Mouse (Mus musculus): ENCODE measurements around the gene Pth2. TPM values are rescaled to one million over a fixed set of nuclear protein-coding genes. Genes with fewer than 3 reads are reported as not detected.

Gene Pth2
- polyA plus RNA-seq, 1 experiment = 21.9 TPM

DNA sequence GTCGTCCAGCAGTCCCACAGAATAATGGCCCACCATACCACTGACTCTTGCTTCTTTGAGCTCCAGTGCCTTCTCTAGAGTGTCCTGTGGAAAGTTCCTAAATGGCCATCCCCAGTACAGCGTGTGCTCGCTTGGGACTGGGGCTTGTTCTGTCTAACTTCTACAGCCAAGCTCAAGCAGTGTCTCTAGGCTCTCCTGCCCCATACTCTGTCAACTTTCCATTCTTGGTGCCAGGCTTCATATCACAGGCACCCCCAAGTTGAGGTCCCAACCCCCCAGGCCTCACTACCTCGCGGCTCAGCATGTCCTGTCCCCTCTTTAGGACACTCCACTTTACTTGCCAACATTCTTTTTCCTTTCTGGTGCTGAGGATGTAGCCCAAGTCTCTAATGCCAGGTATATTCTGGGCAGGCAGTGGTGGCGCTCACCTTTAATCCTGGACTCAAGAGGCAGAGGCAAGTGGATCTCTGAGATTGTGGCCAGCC, 20.4 kb upstream of the Pth2 start:
- no peak overlapping the region for H3K4me3 ChIP-seq (ENCODE audit: control insufficient read depth, low read depth, low read length)
- no peak for TF ChIP-seq POLR2A (IDR thresholded peaks at IDR 0.05; ENCODE audit: control insufficient read depth, low read depth, low read length)
- no peak for TF ChIP-seq CTCF (IDR thresholded peaks at IDR 0.05; ENCODE audit: control insufficient read depth, insufficient read depth, insufficient replicate concordance, low read depth, low read length)
- H3K27me3 ChIP-seq (ENCODE audit: control insufficient read depth, insufficient read depth, low read length) = no peaks in the 10 kb centered on the region
- peaks cover 5% of the 10 kb centered on the region; the same call in 1 of the 2 replicates for H3K36me3 ChIP-seq (ENCODE audit: control insufficient read depth, insufficient read depth, low read length)
- H3K4me1 ChIP-seq (ENCODE audit: control insufficient read depth, insufficient read depth, low read length) = peaks cover 17% of the 10 kb centered on the region
- no peak overlapping the region for H3K27ac ChIP-seq (ENCODE audit: control insufficient read depth, insufficient read depth, low read depth, low read length)

DNA sequence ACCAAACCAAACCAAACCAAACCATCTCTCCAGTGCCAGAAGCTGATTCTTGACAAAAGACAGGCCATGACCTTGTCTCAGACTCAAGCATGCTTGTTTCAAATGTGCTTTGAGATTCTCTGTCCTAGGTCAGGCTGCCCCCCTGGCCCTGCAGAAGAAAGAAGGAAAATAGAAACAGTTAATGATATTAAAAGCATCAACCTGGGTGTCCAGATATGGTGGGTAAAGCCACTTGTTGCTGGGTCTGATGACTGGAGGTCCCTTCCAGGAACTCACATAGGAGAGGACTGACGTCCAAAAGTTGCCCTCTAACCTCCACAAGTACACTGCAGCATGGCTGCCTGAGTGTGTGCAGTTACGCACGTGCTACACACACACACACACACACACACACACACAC, 19.9 kb upstream of the Pth2 start:
- no peak for TF ChIP-seq POLR2A (IDR thresholded peaks at IDR 0.05; ENCODE audit: control insufficient read depth, low read depth, low read length)
- TF ChIP-seq CTCF (IDR thresholded peaks at IDR 0.05; ENCODE audit: control insufficient read depth, insufficient read depth, insufficient replicate concordance, low read depth, low read length) = no peak
- no peak overlapping the region for H3K27ac ChIP-seq (ENCODE audit: control insufficient read depth, insufficient read depth, low read depth, low read length)
- H3K36me3 ChIP-seq (ENCODE audit: control insufficient read depth, insufficient read depth, low read length) = peaks cover 3% of the 10 kb centered on the region; the same call in 1 of the 2 replicates
- no peaks in the 10 kb centered on the region for H3K27me3 ChIP-seq (ENCODE audit: control insufficient read depth, insufficient read depth, low read length)
- H3K4me1 ChIP-seq (ENCODE audit: control insufficient read depth, insufficient read depth, low read length) = peaks cover 15% of the 10 kb centered on the region
- H3K4me3 ChIP-seq (ENCODE audit: control insufficient read depth, low read depth, low read length) = no peak overlapping the region

DNA sequence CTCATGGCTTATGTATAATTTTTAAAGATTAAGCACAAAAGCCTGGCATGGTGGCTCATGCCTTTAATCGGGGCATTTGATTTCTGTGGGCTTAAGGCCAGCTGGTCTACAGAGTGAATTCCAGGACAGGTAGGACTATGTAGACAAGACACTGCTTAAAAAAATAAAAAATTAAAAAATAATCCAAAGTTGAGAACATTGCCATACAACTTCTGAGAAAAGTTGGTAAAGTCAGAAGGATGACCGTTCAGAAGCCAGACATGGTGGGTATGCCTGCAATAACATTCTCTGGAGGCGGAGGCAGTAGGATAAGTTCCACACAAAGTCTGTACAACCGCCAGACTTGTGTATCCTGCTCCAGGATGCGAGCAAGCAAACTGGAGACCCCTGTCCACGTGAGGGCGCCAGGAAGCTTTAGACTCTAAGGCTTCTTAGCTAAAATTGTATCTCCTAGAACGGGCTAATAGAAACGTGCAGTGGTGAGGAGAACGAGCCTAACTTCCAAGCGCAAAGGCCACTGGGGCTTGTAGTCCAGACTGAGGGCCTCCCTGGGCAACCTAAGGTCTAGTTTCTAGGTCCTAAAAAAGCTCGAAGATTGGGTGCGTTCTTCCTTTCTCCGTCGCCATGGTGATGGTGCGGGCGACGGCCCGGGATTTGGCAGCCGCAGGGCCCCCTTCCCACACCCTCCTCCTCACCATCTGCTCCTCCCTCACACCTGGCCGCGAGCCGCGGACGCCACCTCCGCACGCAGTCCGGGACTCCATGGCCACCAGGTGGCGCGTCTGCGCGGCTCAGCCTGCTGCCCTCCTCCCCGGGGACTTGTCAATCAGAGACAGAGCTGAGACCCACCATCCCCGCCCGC, 19.0 kb upstream of the Pth2 start:
- peak overlapping the region; percentile 26; the same call in 1 of the 2 replicates for H3K27ac ChIP-seq (ENCODE audit: control insufficient read depth, insufficient read depth, low read depth, low read length)

DNA sequence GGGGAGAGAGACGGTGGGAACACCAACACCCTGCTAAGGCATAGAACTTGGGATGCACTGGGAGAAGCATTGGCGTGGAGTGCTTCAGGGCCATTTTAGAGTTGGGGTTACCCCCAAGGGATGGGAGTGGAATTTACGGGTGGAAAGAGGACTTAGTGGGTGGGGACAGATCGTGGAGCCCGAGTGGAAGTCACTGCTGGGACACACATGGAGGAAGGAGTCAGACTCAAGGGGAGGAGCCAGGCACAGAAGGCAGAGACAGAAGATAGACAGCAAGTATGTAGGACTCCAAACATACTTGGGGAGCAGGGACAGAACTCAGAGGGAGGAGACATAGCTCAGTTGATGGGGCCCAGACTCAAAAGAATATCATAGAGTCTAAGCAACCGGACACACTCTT, 18.2 kb upstream of the Pth2 start:
- Histone ChIP-seq H3K4me3 (ENCODE audit: control insufficient read depth, low read depth, low read length) (peak overlapping the region; percentile 68), H3K27ac (ENCODE audit: control insufficient read depth, insufficient read depth, low read depth, low read length) (no peak overlapping the region), H3K36me3 (ENCODE audit: control insufficient read depth, insufficient read depth, low read length) (peaks cover 3% of the 10 kb centered on the region; the same call in 1 of the 2 replicates), H3K27me3 (ENCODE audit: control insufficient read depth, insufficient read depth, low read length) (no peaks in the 10 kb centered on the region), H3K4me1 (ENCODE audit: control insufficient read depth, insufficient read depth, low read length) (peaks cover 17% of the 10 kb centered on the region)
- no peak for TF ChIP-seq CTCF (IDR thresholded peaks at IDR 0.05; ENCODE audit: control insufficient read depth, insufficient read depth, insufficient replicate concordance, low read depth, low read length)
- TF ChIP-seq POLR2A (IDR thresholded peaks at IDR 0.05; ENCODE audit: control insufficient read depth, low read depth, low read length) = no peak

More for the DNA sequence above, 19.0 kb upstream of the Pth2 start:
- Histone ChIP-seq H3K4me1 (ENCODE audit: control insufficient read depth, insufficient read depth, low read length) (peaks cover 16% of the 10 kb centered on the region), H3K27me3 (ENCODE audit: control insufficient read depth, insufficient read depth, low read length) (no peaks in the 10 kb centered on the region), H3K4me3 (ENCODE audit: control insufficient read depth, low read depth, low read length) (peak overlapping the region; percentile 68), H3K36me3 (ENCODE audit: control insufficient read depth, insufficient read depth, low read length) (peaks cover 3% of the 10 kb centered on the region; the same call in 1 of the 2 replicates)
- TF ChIP-seq POLR2A (IDR thresholded peaks at IDR 0.05; ENCODE audit: control insufficient read depth, low read depth, low read length) (no peak), CTCF (IDR thresholded peaks at IDR 0.05; ENCODE audit: control insufficient read depth, insufficient read depth, insufficient replicate concordance, low read depth, low read length) (peak; percentile 87)

DNA sequence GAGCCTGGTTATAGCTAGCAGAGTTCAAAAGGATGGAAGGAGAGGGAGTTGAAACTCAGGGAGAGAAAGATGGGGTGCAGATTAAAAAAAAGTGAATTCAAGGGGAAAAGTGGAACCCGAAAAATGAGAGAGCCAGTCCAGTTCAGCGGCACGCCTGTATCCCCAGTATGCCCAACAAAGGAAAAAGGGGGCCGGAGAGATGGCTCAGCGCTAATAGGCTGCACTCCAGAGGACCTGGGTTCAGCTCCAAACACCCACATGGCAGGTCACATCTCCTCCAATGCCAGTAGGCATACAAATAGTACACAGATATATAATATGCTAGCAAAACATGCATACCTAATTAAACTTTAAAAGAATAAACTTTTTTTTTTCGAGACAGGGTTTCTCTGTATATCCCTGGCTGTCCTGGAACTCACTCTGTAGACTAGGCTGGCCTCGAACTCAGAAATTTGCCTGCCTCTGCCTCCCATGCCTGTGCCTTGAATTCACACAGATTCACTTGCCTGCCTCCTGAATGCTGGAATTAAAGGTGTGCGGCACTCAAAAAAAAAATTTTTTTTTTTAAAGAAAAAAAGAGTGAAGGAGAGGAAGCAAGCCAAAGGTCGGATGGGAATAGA, 17.7 kb upstream of the Pth2 start:
- no peak overlapping the region for H3K27ac ChIP-seq (ENCODE audit: control insufficient read depth, insufficient read depth, low read depth, low read length)
- TF ChIP-seq CTCF (IDR thresholded peaks at IDR 0.05; ENCODE audit: control insufficient read depth, insufficient read depth, insufficient replicate concordance, low read depth, low read length) = no peak
- TF ChIP-seq POLR2A (IDR thresholded peaks at IDR 0.05; ENCODE audit: control insufficient read depth, low read depth, low read length) = no peak
- H3K4me3 ChIP-seq (ENCODE audit: control insufficient read depth, low read depth, low read length) = no peak overlapping the region
- peaks cover 23% of the 10 kb centered on the region for H3K4me1 ChIP-seq (ENCODE audit: control insufficient read depth, insufficient read depth, low read length)
- no peaks in the 10 kb centered on the region for H3K27me3 ChIP-seq (ENCODE audit: control insufficient read depth, insufficient read depth, low read length)
- peaks cover 2% of the 10 kb centered on the region; the same call in 1 of the 2 replicates for H3K36me3 ChIP-seq (ENCODE audit: control insufficient read depth, insufficient read depth, low read length)

DNA sequence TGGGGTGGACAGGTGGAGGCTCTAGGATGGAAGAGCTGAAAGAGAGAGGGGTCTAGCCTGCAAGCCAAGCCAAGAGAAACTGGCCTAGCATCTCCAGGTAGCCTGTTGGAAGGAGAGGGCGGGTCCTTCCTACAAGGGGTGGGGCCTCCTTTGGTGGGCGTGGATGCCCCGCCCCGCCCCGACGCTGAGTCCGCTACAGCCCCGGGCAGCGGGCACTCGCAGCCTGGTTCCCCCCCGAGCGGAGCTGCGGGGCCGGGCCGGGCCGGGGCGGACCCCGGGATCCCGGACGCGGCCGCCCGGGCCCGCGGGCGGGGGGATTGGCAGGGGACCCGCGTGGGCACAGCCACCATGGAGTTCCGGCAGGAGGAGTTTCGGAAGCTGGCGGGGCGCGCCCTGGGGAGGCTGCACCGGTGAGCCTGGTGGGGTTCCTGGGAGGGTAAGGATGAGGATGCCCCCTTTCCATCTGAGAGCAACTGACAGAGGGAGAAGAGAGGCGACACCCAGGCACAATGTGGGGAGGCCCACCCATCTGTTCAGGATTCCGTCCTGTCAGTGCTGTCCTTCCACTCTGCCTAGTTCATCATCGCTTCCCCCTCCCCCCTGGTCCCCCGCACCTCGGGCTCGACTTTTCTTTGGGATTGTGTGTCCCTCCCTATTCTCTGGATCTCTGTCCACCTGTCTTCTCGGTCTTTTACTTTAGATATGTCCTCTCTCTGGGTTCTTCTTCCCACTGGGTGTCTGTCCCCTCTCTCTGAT, 16.9 kb upstream of the Pth2 start, which contains the start of gene Slc17a7:
TSS of gene Slc17a7 (plus strand) at position 215 of the 756 bp plus-strand sequence.
- peak within 1 kb of the TSS; percentile 26 for H3K4me3 ChIP-seq (ENCODE audit: control insufficient read depth, low read depth, low read length)
- TF ChIP-seq POLR2A (IDR thresholded peaks at IDR 0.05; ENCODE audit: control insufficient read depth, low read depth, low read length) (no peak), CTCF (IDR thresholded peaks at IDR 0.05; ENCODE audit: control insufficient read depth, insufficient read depth, insufficient replicate concordance, low read depth, low read length) (no peak)
- peaks cover 27% of the 10 kb centered on the region for H3K4me1 ChIP-seq (ENCODE audit: control insufficient read depth, insufficient read depth, low read length)
- no peaks in the 10 kb centered on the region for H3K27me3 ChIP-seq (ENCODE audit: control insufficient read depth, insufficient read depth, low read length)
- no peak within 1 kb of the TSS for H3K27ac ChIP-seq (ENCODE audit: control insufficient read depth, insufficient read depth, low read depth, low read length)
- peaks cover 2% of the 10 kb centered on the region; the same call in 1 of the 2 replicates for H3K36me3 ChIP-seq (ENCODE audit: control insufficient read depth, insufficient read depth, low read length)

All from testis, adult 2 months (tissue).